Mouse (Mus musculus): ENCODE measurements around the gene Bnip2.

GRCm38 (mm10) chr9:70012408-70012901 is 23.2 kb downstream of the Bnip2 start, which contains the start of gene Gtf2a2:
- TF ChIP-seq EP300 (IDR thresholded peaks at IDR 0.05; ENCODE audit: low read depth) (peak; percentile 74; the same call in 1 of the 2 replicates), CTCF (IDR thresholded peaks at IDR 0.05; ENCODE audit: low read depth) (no peak)
